Mouse (Mus musculus) left cerebral cortex, adult 2 months (tissue): ENCODE results near the gene Dok7. TPM values are rescaled to one million over a fixed set of nuclear protein-coding genes. Genes with fewer than 3 reads are reported as not detected.

Experiments
- DNase-seq, 2 experiments: peaks; one replicate each; pipeline ENCODE4 v3.0.0; 2021 to 2022; ENCODE audit warnings: low spot score in 2 of 2, mixed read lengths in 1 of 2; ENCODE audit errors: extremely low spot score in 1 of 2
- H3K27ac ChIP-seq: fragments of 200-600 bp; 2 replicates; pipeline ENCODE4 v1.8.1; 2022
- H3K4me3 ChIP-seq: fragments of 200-600 bp; 2 replicates; pipeline ENCODE4 v1.8.1; 2022
- CTCF ChIP-seq: fragments of 200-600 bp; IDR thresholded peaks from 2 replicates; pipeline ENCODE4 v1.8.1; 2022; ENCODE audit warnings: antibody characterized with exemption, mild to moderate bottlenecking, moderate library complexity
- intact Hi-C: fragments of 180-260 bp; cut with DNase I; formaldehyde crosslinking; loops from one replicate; pipeline ENCODE4 v1.15.1; 2025
- total RNA-seq, 2 experiments: library from RNA; stranded (reverse); gene quantifications; 2 replicates each; pipeline ENCODE4 v1.2.3; 2021

Dok7 gene
- total RNA-seq, 2 experiments from 2014 or later: 22.3 to 26.0 TPM

GRCm38 (mm10) chr5:35091636-35092035 lies 35.1 kb downstream of the Dok7 start:
- Histone ChIP-seq H3K27ac (no peak overlapping the region), H3K4me3 (no peak overlapping the region)
- TF ChIP-seq CTCF: no peak
- intact Hi-C loops: no loop called here
- DNase-seq: no peak

GRCm38 (mm10) chr5:35103086-35103485 lies 46.5 kb downstream of the Dok7 start:
- DNase-seq: no peak
- Histone ChIP-seq H3K27ac (no peak overlapping the region), H3K4me3 (peak overlapping the region; percentile 98; the same call in 1 of the 2 replicates)
- intact Hi-C loops: loop anchor here (10.0 kb wide), 1 partner anchor 642 kb away; no protein-coding TSS in a partner anchor
- TF ChIP-seq CTCF: no peak

GRCm38 (mm10) chr5:35103528-35103927 lies 47.0 kb downstream of the Dok7 start:
- Histone ChIP-seq H3K27ac (no peak overlapping the region), H3K4me3 (peak overlapping the region; percentile 98)
- intact Hi-C loops: loop anchor here (10.0 kb wide), 1 partner anchor 641 kb away; no protein-coding TSS in a partner anchor
- no peak for DNase-seq
- TF ChIP-seq CTCF: no peak

- H3K4me3 ChIP-seq: peak overlapping the region; percentile 98
- H3K27ac ChIP-seq: no peak overlapping the region
- no peak for DNase-seq
- intact Hi-C loops: loop anchor here (10.0 kb wide), 1 partner anchor 640 kb away; no protein-coding TSS in a partner anchor
- no peak for TF ChIP-seq CTCF
Observed at GRCm38 (mm10) chr5:35104183-35104959, 47.8 kb downstream of the Dok7 start.

- Histone ChIP-seq H3K4me3 (peak within 1 kb of the TSS; percentile 98), H3K27ac (peak within 1 kb of the TSS; percentile 89)
- peak; percentile 83 to 88 for DNase-seq
- TF ChIP-seq CTCF: no peak
- intact Hi-C loops: loop anchor here (10.0 kb wide), 1 partner anchor 640 kb away; no protein-coding TSS in a partner anchor
Observed at GRCm38 (mm10) chr5:35104960-35105921, 48.7 kb downstream of the Dok7 start, which contains the start of gene Lrpap1. Lrpap1 (minus strand) TSS chr5:35105766.

GRCm38 (mm10) chr5:35105922-35106298 lies 49.3 kb downstream of the Dok7 start:
- Histone ChIP-seq H3K4me3 (peak overlapping the region; percentile 98), H3K27ac (peak overlapping the region; percentile 37)
- intact Hi-C loops: loop anchor here (10.0 kb wide), 1 partner anchor 639 kb away; no protein-coding TSS in a partner anchor
- no peak for TF ChIP-seq CTCF
- DNase-seq: no peak

- Histone ChIP-seq H3K4me3 (no peak overlapping the region), H3K27ac (no peak overlapping the region)
- TF ChIP-seq CTCF: no peak
- peak; percentile 45 to 48 for DNase-seq
- intact Hi-C loops: no loop called here
Observed at GRCm38 (mm10) chr5:35112444-35112843, 55.9 kb downstream of the Dok7 start.

- no peak overlapping the region for H3K27ac ChIP-seq
- no peak for DNase-seq
- intact Hi-C loops: no loop called here
- TF ChIP-seq CTCF: no peak
- no peak overlapping the region for H3K4me3 ChIP-seq
Observed at GRCm38 (mm10) chr5:35116002-35116401, 59.4 kb downstream of the Dok7 start.

GRCm38 (mm10) chr5:35117633-35118032 lies 61.1 kb downstream of the Dok7 start:
- intact Hi-C loops: no loop called here
- no peak for TF ChIP-seq CTCF
- DNase-seq: no peak
- H3K4me3 ChIP-seq: no peak overlapping the region
- H3K27ac ChIP-seq: no peak overlapping the region

- intact Hi-C loops: no loop called here
- DNase-seq: no peak
- no peak overlapping the region for H3K4me3 ChIP-seq
- TF ChIP-seq CTCF: no peak
- H3K27ac ChIP-seq: no peak overlapping the region
Observed at GRCm38 (mm10) chr5:35118418-35118817, 61.9 kb downstream of the Dok7 start.

- DNase-seq: no peak
- TF ChIP-seq CTCF: no peak
- intact Hi-C loops: no loop called here
- no peak overlapping the region for H3K27ac ChIP-seq
- no peak overlapping the region for H3K4me3 ChIP-seq
Observed at GRCm38 (mm10) chr5:35120024-35120423, 63.5 kb downstream of the Dok7 start.

- Histone ChIP-seq H3K4me3 (no peak overlapping the region), H3K27ac (peak overlapping the region; percentile 70)
- no peak for TF ChIP-seq CTCF
- DNase-seq: peak; percentile 48 to 62
- intact Hi-C loops: no loop called here
Observed at GRCm38 (mm10) chr5:35129208-35129607, 72.6 kb downstream of the Dok7 start.
